Mouse (Mus musculus) testis, adult 2 months (tissue): ENCODE data around the gene Cpsf6.

Experiments
- CTCF ChIP-seq: fragments of 200-500 bp; IDR thresholded peaks from 2 replicates; pipeline ENCODE4 v1.5.1; 2012; ENCODE audit warnings: low read depth, mild to moderate bottlenecking, inconsistent platforms, low read length, moderate library complexity; ENCODE audit not compliant: control insufficient read depth, insufficient read depth, insufficient replicate concordance
- POLR2A ChIP-seq: fragments of 200-500 bp; IDR thresholded peaks from 2 replicates; pipeline ENCODE4 v1.6.1; 2012; ENCODE audit warnings: low read depth, mild to moderate bottlenecking, inconsistent platforms, low read length, moderate library complexity; ENCODE audit not compliant: control insufficient read depth

- no peak for TF ChIP-seq CTCF
- TF ChIP-seq POLR2A = no peak
Measured at GRCm38 (mm10) chr10:117382146-117382545, 2.3 kb upstream of the Cpsf6 start.
